Mouse (Mus musculus) MEL (cell line): ENCODE data around the gene Samd14.

ENCODE experiments used
- CHD2 ChIP-seq: IDR thresholded peaks from 2 replicates; pipeline ENCODE4 v1.6.1; 2011; ENCODE audit warnings: low read length, improper control_type of control experiment
- CTCF ChIP-seq, 3 experiments: IDR thresholded peaks in 2 of 3; conservative IDR thresholded peaks in 1 of 3; 2 replicates each; pipeline ENCODE4 v1.5.1; 2011 to 2012; ENCODE audit warnings: low read length in 3 of 3, low read depth in 2 of 3, mild to moderate bottlenecking in 2 of 3, improper control_type of control experiment in 1 of 3, inconsistent platforms in 1 of 3, mixed read lengths in 1 of 3, moderate library complexity in 1 of 3; ENCODE audit not compliant: control insufficient read depth in 1 of 3, insufficient read depth in 1 of 3, poor library complexity in 1 of 3, severe bottlenecking in 1 of 3
- SMC3 ChIP-seq: IDR thresholded peaks from 2 replicates; pipeline ENCODE4 v1.6.1; 2011; ENCODE audit warnings: low read depth, low read length, improper control_type of control experiment
- TAL1 ChIP-seq: IDR thresholded peaks from 2 replicates; pipeline ENCODE4 v1.6.1; 2012; ENCODE audit warnings: mild to moderate bottlenecking, inconsistent platforms, low read length, moderate library complexity, mixed read lengths
- TCF12 ChIP-seq: IDR thresholded peaks from 2 replicates; pipeline ENCODE4 v1.6.1; 2014; ENCODE audit warnings: low read depth, mild to moderate bottlenecking, inconsistent platforms, low read length, improper control_type of control experiment, moderate library complexity
- USF1 ChIP-seq: IDR thresholded peaks from 2 replicates; pipeline ENCODE4 v1.6.1; 2014; ENCODE audit warnings: low read depth, mild to moderate bottlenecking, inconsistent platforms, low read length, improper control_type of control experiment, moderate library complexity
- ZC3H11A ChIP-seq: IDR thresholded peaks from 2 replicates; pipeline ENCODE4 v1.6.1; 2012; ENCODE audit warnings: low read depth, mild to moderate bottlenecking, inconsistent platforms, low read length, improper control_type of control experiment

DNA sequence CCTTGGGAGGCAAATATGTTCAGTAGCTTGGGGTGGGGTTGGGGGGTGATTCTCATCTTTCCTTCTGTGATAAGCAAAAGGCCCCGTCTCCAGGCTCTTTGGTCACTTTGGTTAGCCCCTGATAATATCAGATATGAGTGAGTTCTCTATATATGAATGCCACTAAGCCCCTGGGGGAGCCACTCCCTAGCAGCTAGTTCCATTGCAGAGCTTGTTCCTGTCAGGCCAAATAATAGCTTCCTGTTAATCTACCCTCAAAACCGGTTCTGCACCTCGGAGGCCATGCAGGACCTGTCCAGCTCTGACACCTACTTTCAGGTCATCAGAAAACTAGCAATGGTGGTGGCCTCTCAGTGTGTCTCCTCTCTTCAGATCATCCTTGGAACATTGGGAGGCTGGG lies 2.3 kb upstream of the Samd14 start:
- no peak for TF ChIP-seq SMC3
- no peak for TF ChIP-seq USF1
- no peak for TF ChIP-seq TAL1
- no peak for TF ChIP-seq ZC3H11A
- TF ChIP-seq CTCF (IDR thresholded peaks at IDR 0.05 in 2 of 3, conservative IDR thresholded peaks at IDR 0.05 in 1 of 3; ENCODE audit: control insufficient read depth in 1 of 3, insufficient read depth in 1 of 3, low read depth in 2 of 3, low read length in 3 of 3, poor library complexity in 1 of 3, severe bottlenecking in 1 of 3), result no peak
- TF ChIP-seq CHD2, result 0 out of 2 replicates have a peak, but pooled peaks have one; percentile 21
- TF ChIP-seq TCF12, result no peak
